Mouse (Mus musculus) brain, embryonic 14.5 days (tissue): Measurements from ENCODE around the gene Cpm.

Experiments used
- CTCF ChIP-seq: fragments of 200-500 bp; IDR thresholded peaks from 2 replicates; pipeline ENCODE4 v1.5.1; 2012; ENCODE audit warnings: inconsistent platforms, mild to moderate bottlenecking, moderate library complexity, borderline replicate concordance; ENCODE audit not compliant: insufficient read depth, insufficient read length; ENCODE audit errors: extremely low read depth
- POLR2A ChIP-seq: fragments of 200-500 bp; IDR thresholded peaks from 2 replicates; pipeline ENCODE4 v1.6.1; 2012; ENCODE audit warnings: mild to moderate bottlenecking, inconsistent platforms, borderline replicate concordance; ENCODE audit not compliant: poor library complexity, insufficient read depth, insufficient read length, severe bottlenecking; ENCODE audit errors: extremely low read depth

DNA sequence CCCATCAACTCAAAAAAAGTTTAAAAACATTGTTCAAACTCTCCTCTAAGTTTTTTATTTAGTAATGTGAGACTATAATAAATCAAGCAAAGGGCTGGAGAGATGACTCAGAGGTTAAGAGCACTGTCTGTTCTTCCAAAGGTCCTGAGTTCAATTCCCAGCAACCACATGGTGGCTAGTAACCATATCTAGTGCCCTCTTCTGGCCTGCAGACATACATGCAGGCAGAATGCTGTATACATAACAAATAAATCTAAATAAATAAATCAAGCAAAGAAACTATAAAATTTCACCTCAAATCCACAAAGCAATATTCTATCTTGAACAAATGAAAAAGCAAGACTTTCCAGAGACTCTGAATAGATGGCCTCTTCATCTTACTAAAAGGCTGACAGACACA, 62.9 kb downstream of the Cpm start:
- TF ChIP-seq POLR2A (no peak), CTCF (no peak)
